In the genomic region with DNA sequence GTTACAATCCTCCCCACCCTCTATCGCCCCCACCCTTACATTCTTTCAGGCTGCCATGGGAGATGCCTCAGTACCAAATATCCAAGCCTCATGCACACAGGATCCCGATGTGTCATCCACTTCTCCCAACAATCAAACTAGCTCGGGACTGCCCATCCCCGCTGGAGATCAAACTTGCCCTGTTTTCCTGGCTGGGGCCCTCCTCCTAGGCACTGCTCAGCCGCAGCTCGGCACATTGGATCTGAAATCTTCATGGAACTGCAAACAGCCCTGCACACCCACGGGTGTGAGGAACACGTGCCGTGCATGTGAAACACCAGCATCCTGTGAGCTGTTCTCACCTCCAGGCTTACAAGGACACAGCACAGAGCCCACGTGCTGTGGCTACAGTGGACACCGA, we compare ENCODE assay signal across 28 mouse cellular contexts. TPM values are rescaled to one million over a fixed set of nuclear protein-coding genes. Genes with fewer than 3 reads are reported as not detected.
DNase-seq lines count a peak whose midpoint lies in the region; ATAC-seq lines count a peak whose summit lies in the region.
"Had no signal": no experiment of that assay in that cellular context is flagged by ENCODE, and none has a peak within 500 bp of the region (broad histone marks: within the 10 kb centered on the region; RNA-seq: fewer than 3 reads in every experiment).

No protein-coding gene starts in this region.

- H3K9ac ChIP-seq in hindbrain, embryonic 12.5 days: no peak overlapping the region
- H3K9ac ChIP-seq: hindbrain, embryonic 15.5 days; midbrain, embryonic 12.5 days had no signal

- H3K27ac ChIP-seq in hindbrain, embryonic 12.5 days: no peak overlapping the region
- H3K27ac ChIP-seq: embryonic facial prominence, embryonic 10.5 days; heart, adult 2 months; hindbrain, embryonic 15.5 days; kidney, postnatal 0 days; midbrain, embryonic 12.5 days; stomach, postnatal 0 days had no signal

- H3K4me3 ChIP-seq in hindbrain, embryonic 12.5 days: no peak overlapping the region
- H3K4me3 ChIP-seq: embryonic facial prominence, embryonic 10.5 days; forebrain, embryonic 13.5 days; heart, adult 2 months; hindbrain, embryonic 15.5 days; midbrain, embryonic 12.5 days had no signal

- no peak overlapping the region for H3K4me2 ChIP-seq in hindbrain, embryonic 12.5 days (replicated peaks)
- H3K4me2 ChIP-seq: forebrain, embryonic 13.5 days; hindbrain, embryonic 15.5 days; midbrain, embryonic 12.5 days had no signal

- H3K36me3 ChIP-seq in hindbrain, embryonic 12.5 days: no peaks in the 10 kb centered on the region
- H3K36me3 ChIP-seq: embryonic facial prominence, embryonic 10.5 days; hindbrain, embryonic 15.5 days; midbrain, embryonic 12.5 days had no signal

- no peaks in the 10 kb centered on the region; the same call in 1 of the 2 replicates for H3K27me3 ChIP-seq in hindbrain, embryonic 12.5 days
- H3K27me3 ChIP-seq: forebrain, embryonic 13.5 days; hindbrain, embryonic 15.5 days had no signal

- WGBS in hindbrain, embryonic 12.5 days: 61% methylated on average over 11 of the region's 11 CpGs

- H3K4me1 ChIP-seq in hindbrain, embryonic 12.5 days: peaks cover 11% of the 10 kb centered on the region; the same call in 1 of the 2 replicates
- H3K4me1 ChIP-seq: hindbrain, embryonic 15.5 days had no signal

- peak; percentile 72 for DNase-seq in layer of hippocampus, adult 9-11 months
- DNase-seq in layer of hippocampus, adult 8-10 months (ENCODE audit: low spot score in 2 of 2): no peak
- peak; percentile 77 to 78 for DNase-seq in frontal cortex, adult 2 months (ENCODE audit: extremely low spot score in 1 of 2, low spot score in 1 of 2)
- DNase-seq in left cerebral cortex, adult 18-20 months (ENCODE audit: low spot score in 2 of 2): peak; percentile 70 to 79
- peak; percentile 69 to 81 for DNase-seq in right cerebral cortex, postnatal 10 days (ENCODE audit: low spot score in 2 of 2)
- no peak for DNase-seq in lung, postnatal 10 days
- DNase-seq: cerebellum, postnatal 14 days; heart, adult 2 months; kidney, adult 11 months; liver; lung, adult 18-20 months; lung, postnatal 4 days; retina, postnatal 1 day; thymus, postnatal 36 days had no signal

- H3K9me3 ChIP-seq in hindbrain, embryonic 12.5 days (replicated peaks): no peaks in the 10 kb centered on the region
- H3K9me3 ChIP-seq: embryonic facial prominence, embryonic 10.5 days; forebrain, embryonic 13.5 days; hindbrain, embryonic 15.5 days; midbrain, embryonic 12.5 days had no signal

- no peak for ATAC-seq in megakaryocyte, adult 5-6 weeks (ENCODE audit: poor library complexity, severe bottlenecking)
- ATAC-seq in hindbrain, embryonic 12.5 days (ENCODE audit: low FRiP score): no peak

RNA-seq across cellular contexts. Expression of a gene that starts 43.9 kb away (rescaled TPM):
- not detected for total RNA-seq in layer of hippocampus, adult 8-10 months (2022)
- not detected in 2 replicates for polyA plus RNA-seq in frontal cortex, adult 2 months (2012; rRNA removed)
- total RNA-seq in left cerebral cortex, adult 18-20 months (2021): not detected
- total RNA-seq in megakaryocyte, adult 5-6 weeks (2015): not detected in 2 replicates
- not detected in 2 replicates for total RNA-seq in megakaryocyte, adult 5-6 weeks (2017)
- not detected in 2 replicates for polyA plus RNA-seq in hindbrain, embryonic 12.5 days (2016; fragmentation: Nextera tagmentation; extraction: Ambion mirVana)
- total RNA-seq: adrenal gland, postnatal 4 days; ES-E14; gastrocnemius, adult 8-10 months; heart, adult 2 months; left cerebral cortex, adult 8-10 months; neutrophil, adult 5-6 weeks had no signal
- polyA plus RNA-seq: embryonic facial prominence, embryonic 10.5 days; forebrain, embryonic 13.5 days; heart, adult 2 months; heart, embryonic 16.5 days; hindbrain, embryonic 15.5 days; kidney, postnatal 0 days; midbrain, embryonic 12.5 days; stomach, postnatal 0 days had no signal

RNA-seq across cellular contexts. Expression of a gene that starts 46.3 kb away (rescaled TPM):
- 10 to 100 TPM; 96.1 to 98.8 (median 97.6) TPM for total RNA-seq in layer of hippocampus, adult 8-10 months (2022)
- 125 and 142 TPM in 2 replicates for polyA plus RNA-seq in frontal cortex, adult 2 months (2012; rRNA removed)
- total RNA-seq in left cerebral cortex, adult 18-20 months (2021): 100 to 1,000 TPM; 128 to 135 TPM
- 0.36 and 0.85 TPM in 2 replicates for total RNA-seq in megakaryocyte, adult 5-6 weeks (2015)
- total RNA-seq in megakaryocyte, adult 5-6 weeks (2017): 0.26 TPM in 1 of 2 replicates, not detected in the other
- polyA plus RNA-seq in hindbrain, embryonic 12.5 days (2016; fragmentation: Nextera tagmentation; extraction: Ambion mirVana): 7.8 and 8.0 TPM in 2 replicates
- total RNA-seq: neutrophil, adult 5-6 weeks had no signal

Comparison
In these comparisons a context has a peak if more than half of its experiments do, and no peak if none do; other contexts are left out.
1. DNase-seq: peak in layer of hippocampus, adult 9-11 months (single experiment), frontal cortex, adult 2 months (2 of 2), left cerebral cortex, adult 18-20 months (2 of 2) and right cerebral cortex, postnatal 10 days (2 of 2); none in layer of hippocampus, adult 8-10 months (0 of 2) and lung, postnatal 10 days (single experiment).
2. RNA of a gene that starts 46.3 kb away (total RNA-seq): 128 to 135 TPM in left cerebral cortex, adult 18-20 months and 96.1 to 98.8 TPM in layer of hippocampus, adult 8-10 months; 0.26 to 0.85 TPM in megakaryocyte, adult 5-6 weeks; every median in the first group is over 10 times any median in the second.